Mouse (Mus musculus): ENCODE measurements around the gene Ptpro. TPM values are rescaled to one million over a fixed set of nuclear protein-coding genes. Genes with fewer than 3 reads are reported as not detected.

The Ptpro gene
- polyA plus RNA-seq, 1 experiment from 2014 or later: 1.8 TPM

GRCm38 (mm10) chr6:137493211-137494135 is 241.4 kb downstream of the Ptpro start:
- no peak for ATAC-seq (ENCODE audit: low FRiP score, low read depth)
- Histone ChIP-seq H3K27ac (no peak overlapping the region), H3K4me3 (no peak overlapping the region), H3K9ac (no peak overlapping the region), H3K9me3 (no peaks in the 10 kb centered on the region), H3K27me3 (no peaks in the 10 kb centered on the region), H3K4me2 (replicated peaks) (no peak overlapping the region), H3K36me3 (peaks cover 10% of the 10 kb centered on the region), H3K4me1 (no peaks in the 10 kb centered on the region)
- 83% methylated on average over 17 of the region's 17 CpGs for WGBS

GRCm38 (mm10) chr6:137494136-137494475 is 242.0 kb downstream of the Ptpro start:
- Histone ChIP-seq H3K4me2 (replicated peaks) (no peak overlapping the region), H3K27me3 (no peaks in the 10 kb centered on the region), H3K36me3 (peaks cover 10% of the 10 kb centered on the region), H3K27ac (no peak overlapping the region), H3K4me3 (no peak overlapping the region), H3K9me3 (no peaks in the 10 kb centered on the region), H3K9ac (no peak overlapping the region), H3K4me1 (no peaks in the 10 kb centered on the region)
- no peak for ATAC-seq (ENCODE audit: low FRiP score, low read depth)

DNA sequence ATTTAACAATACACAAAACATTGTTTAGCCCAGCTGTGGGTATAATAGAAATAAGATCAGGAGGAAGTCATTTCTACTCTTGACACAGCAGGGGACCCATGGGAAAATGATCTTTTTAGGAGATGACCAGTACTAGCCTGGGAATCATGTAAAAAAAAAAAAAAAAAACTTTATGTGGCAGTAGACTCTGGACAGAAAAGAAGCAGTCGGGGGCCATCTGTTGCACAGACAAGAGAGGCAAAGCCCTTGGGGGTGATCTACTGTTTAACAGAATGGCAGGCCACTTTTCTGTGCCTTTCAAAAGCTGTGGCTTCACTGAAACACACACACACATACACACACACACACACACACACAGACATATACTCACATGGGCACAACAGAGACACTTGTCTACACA is 242.7 kb downstream of the Ptpro start:
- no peak overlapping the region for H3K4me3 ChIP-seq
- H3K27me3 ChIP-seq: no peaks in the 10 kb centered on the region
- H3K9me3 ChIP-seq: no peaks in the 10 kb centered on the region
- H3K27ac ChIP-seq: no peak overlapping the region
- no peak overlapping the region for H3K4me2 ChIP-seq (replicated peaks)
- 53% methylated on average over 1 of the region's 1 CpGs for WGBS
- no peak overlapping the region for H3K9ac ChIP-seq
- H3K36me3 ChIP-seq: peaks cover 5% of the 10 kb centered on the region; the same call in 1 of the 2 replicates
- no peak for ATAC-seq (ENCODE audit: low FRiP score, low read depth)
- H3K4me1 ChIP-seq: no peaks in the 10 kb centered on the region

DNA sequence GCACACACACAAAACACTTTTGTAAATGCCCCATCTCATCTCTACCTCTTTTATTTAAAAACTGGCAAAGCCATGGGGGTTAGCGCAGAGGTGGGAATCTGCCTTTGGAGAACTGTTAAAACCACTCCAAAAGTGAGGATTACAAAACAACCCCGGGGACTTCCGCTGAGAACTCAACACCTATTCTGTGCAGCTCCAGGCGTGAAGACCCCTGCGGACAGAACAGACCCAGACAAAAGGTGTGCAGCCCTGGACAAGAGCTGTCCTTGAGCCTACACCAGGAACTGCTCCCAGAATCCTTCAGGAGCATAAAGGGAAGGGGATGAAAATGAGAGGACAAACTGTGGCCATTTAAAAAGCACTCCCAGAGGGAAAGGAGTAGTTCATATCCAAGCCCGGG is 243.1 kb downstream of the Ptpro start:
- no peak for ATAC-seq (ENCODE audit: low FRiP score, low read depth)
- Histone ChIP-seq H3K27ac (no peak overlapping the region), H3K4me2 (replicated peaks) (no peak overlapping the region), H3K4me3 (no peak overlapping the region), H3K9ac (no peak overlapping the region), H3K4me1 (no peaks in the 10 kb centered on the region), H3K36me3 (peaks cover 5% of the 10 kb centered on the region; the same call in 1 of the 2 replicates), H3K27me3 (no peaks in the 10 kb centered on the region), H3K9me3 (no peaks in the 10 kb centered on the region)
- 80% methylated on average over 6 of the region's 6 CpGs for WGBS

DNA sequence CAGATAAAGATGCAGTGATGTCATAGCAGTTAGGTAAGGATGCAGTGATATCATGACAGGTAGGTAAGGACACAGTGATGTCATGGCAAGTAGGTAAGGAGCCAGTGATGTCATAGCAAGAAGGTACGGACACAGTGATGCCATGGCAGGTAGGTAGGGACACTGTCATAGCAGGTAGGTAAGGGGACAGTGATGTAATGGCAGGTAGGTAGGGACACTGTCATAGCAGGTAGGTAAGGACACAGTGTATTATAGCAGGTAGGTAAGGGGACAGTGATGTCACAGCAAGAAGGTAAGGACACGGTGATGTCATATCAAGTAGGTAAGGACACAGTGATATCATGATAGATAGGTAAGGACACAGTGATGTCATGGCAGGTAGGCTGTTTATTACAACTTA is 244.4 kb downstream of the Ptpro start:
- Histone ChIP-seq H3K36me3 (0 out of 2 replicates have a peak, but pooled peaks cover 5% of the 10 kb centered on the region), H3K4me2 (replicated peaks) (no peak overlapping the region), H3K4me1 (no peaks in the 10 kb centered on the region), H3K4me3 (no peak overlapping the region), H3K27me3 (no peaks in the 10 kb centered on the region), H3K27ac (no peak overlapping the region), H3K9me3 (no peaks in the 10 kb centered on the region), H3K9ac (no peak overlapping the region)
- WGBS: 98% methylated on average over 2 of the region's 2 CpGs
- no peak for ATAC-seq (ENCODE audit: low FRiP score, low read depth)

- 0 out of 2 replicates have a peak, but pooled peaks cover 5% of the 10 kb centered on the region for H3K36me3 ChIP-seq
- no peaks in the 10 kb centered on the region for H3K27me3 ChIP-seq
- H3K4me3 ChIP-seq: no peak overlapping the region
- no peaks in the 10 kb centered on the region for H3K4me1 ChIP-seq
- no peak overlapping the region for H3K27ac ChIP-seq
- H3K9ac ChIP-seq: no peak overlapping the region
- WGBS: 86% methylated on average over 8 of the region's 8 CpGs
- no peak overlapping the region for H3K4me2 ChIP-seq (replicated peaks)
- no peaks in the 10 kb centered on the region for H3K9me3 ChIP-seq
- ATAC-seq (ENCODE audit: low FRiP score, low read depth): no peak
Measured at GRCm38 (mm10) chr6:137497208-137497835, 245.2 kb downstream of the Ptpro start.

DNA sequence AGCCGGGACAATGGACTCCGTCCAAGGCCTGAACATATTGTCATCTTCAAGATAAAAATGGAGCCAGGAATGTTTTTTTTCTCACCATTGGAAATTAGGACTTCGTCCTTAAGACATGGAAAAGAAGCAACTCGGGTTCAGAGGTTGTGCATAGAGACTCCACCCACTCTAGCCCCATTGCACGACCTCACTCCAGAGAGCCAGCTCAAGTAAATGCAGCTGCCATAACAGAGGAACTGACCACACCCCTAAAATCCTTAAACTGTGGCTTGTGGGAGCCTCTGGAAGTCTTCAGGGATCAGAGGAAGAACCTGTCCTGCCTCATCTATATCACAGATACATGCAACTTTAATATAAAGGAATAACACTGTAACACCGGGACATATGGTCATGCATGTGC is 246.7 kb downstream of the Ptpro start:
- no peak overlapping the region for H3K9ac ChIP-seq
- no peak overlapping the region for H3K27ac ChIP-seq
- no peak for ATAC-seq (ENCODE audit: low FRiP score, low read depth)
- H3K27me3 ChIP-seq: no peaks in the 10 kb centered on the region
- 77% methylated on average over 6 of the region's 6 CpGs for WGBS
- no peak overlapping the region for H3K4me2 ChIP-seq (replicated peaks)
- H3K4me1 ChIP-seq: no peaks in the 10 kb centered on the region
- no peak overlapping the region for H3K4me3 ChIP-seq
- H3K36me3 ChIP-seq: 0 out of 2 replicates have a peak, but pooled peaks cover 5% of the 10 kb centered on the region
- no peaks in the 10 kb centered on the region for H3K9me3 ChIP-seq

DNA sequence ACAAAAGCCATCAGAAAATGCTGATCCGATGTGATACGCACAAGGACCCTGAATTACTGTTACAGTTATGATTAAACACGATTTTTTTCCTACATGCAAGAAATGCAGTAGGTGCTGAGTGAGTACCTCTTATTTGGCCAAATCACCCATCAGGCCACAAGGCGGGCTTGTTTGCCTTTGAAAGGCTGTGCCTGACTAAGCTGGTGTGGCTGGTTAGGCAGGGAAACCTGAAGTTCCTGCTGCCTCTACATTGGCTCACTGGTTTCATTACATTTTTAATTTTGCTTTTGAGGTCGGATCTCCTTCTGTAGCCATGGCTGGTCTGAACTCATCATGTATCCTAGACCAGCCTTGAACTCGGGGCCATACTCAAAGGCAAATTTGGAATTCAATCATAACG is 250.9 kb downstream of the Ptpro start:
- 88% methylated on average over 7 of the region's 7 CpGs for WGBS
- Histone ChIP-seq H3K9ac (no peak overlapping the region), H3K4me3 (no peak overlapping the region)

GRCm38 (mm10) chr6:137503462-137503861 is 251.3 kb downstream of the Ptpro start:
- no peak overlapping the region for H3K27ac ChIP-seq

More for the DNA sequence above, 250.9 kb downstream of the Ptpro start:
- peaks cover 2% of the 10 kb centered on the region for H3K36me3 ChIP-seq
- H3K4me2 ChIP-seq (replicated peaks): no peak overlapping the region
- no peak overlapping the region for H3K27ac ChIP-seq
- ATAC-seq (ENCODE audit: low FRiP score, low read depth): no peak
- H3K4me1 ChIP-seq: no peaks in the 10 kb centered on the region
- H3K9me3 ChIP-seq: no peaks in the 10 kb centered on the region
- H3K27me3 ChIP-seq: no peaks in the 10 kb centered on the region

GRCm38 (mm10) chr6:137504052-137504451 is 251.9 kb downstream of the Ptpro start:
- H3K4me2 ChIP-seq (replicated peaks): no peak overlapping the region
- WGBS: 53% methylated on average over 1 of the region's 1 CpGs

More at GRCm38 (mm10) chr6:137503462-137503861, 251.3 kb downstream of the Ptpro start:
- WGBS: 88% methylated on average over 8 of the region's 8 CpGs
- H3K36me3 ChIP-seq: peaks cover 4% of the 10 kb centered on the region
- H3K9me3 ChIP-seq: no peaks in the 10 kb centered on the region
- peak; percentile 24; the same call in 1 of the 2 replicates for ATAC-seq (ENCODE audit: low FRiP score, low read depth)
- H3K4me1 ChIP-seq: no peaks in the 10 kb centered on the region
- no peaks in the 10 kb centered on the region for H3K27me3 ChIP-seq
- no peak overlapping the region for H3K4me2 ChIP-seq (replicated peaks)
- no peak overlapping the region for H3K9ac ChIP-seq
- no peak overlapping the region for H3K4me3 ChIP-seq

DNA sequence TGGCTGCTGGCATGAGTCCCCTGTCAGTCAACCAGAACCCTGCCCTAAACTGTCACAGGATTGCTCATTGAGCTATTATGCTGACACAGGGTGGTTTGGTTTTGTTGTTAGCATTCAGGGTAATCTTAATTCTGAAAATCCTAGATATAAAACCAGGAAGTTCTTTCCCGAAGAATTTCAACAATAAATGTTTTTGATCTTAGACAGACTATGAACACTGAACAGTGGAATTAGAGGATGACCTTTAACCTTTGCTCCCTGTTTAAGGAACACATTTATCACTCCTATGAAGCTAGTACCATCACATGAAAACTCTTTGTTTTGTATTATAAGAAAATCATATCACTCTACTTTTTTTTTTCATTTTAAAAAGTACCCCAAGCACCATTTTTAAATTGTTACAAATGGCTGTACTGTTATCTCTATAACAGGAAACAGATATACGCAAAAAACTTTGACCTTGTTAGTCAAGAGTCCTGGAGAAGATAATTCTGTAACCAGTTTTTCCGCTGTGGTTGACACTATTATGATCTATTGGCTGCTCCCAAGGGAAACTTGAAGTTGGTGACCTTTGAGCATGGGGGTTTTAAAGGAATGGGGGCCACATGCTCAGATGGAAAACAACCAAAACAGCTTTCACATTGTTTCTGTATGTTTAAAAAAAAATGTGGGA is 253.6 kb downstream of the Ptpro start:
- H3K4me2 ChIP-seq (replicated peaks): no peak overlapping the region
- H3K9me3 ChIP-seq: no peaks in the 10 kb centered on the region
- H3K4me1 ChIP-seq: no peaks in the 10 kb centered on the region
- H3K27me3 ChIP-seq: no peaks in the 10 kb centered on the region
- H3K4me3 ChIP-seq: no peak overlapping the region
- no peak overlapping the region for H3K9ac ChIP-seq
- no peak for ATAC-seq (ENCODE audit: low FRiP score, low read depth)
- H3K27ac ChIP-seq: no peak overlapping the region
- WGBS: 85% methylated on average over 3 of the region's 3 CpGs
- H3K36me3 ChIP-seq: peaks cover 14% of the 10 kb centered on the region

More at GRCm38 (mm10) chr6:137504052-137504451, 251.9 kb downstream of the Ptpro start:
- Histone ChIP-seq H3K27me3 (no peaks in the 10 kb centered on the region), H3K27ac (no peak overlapping the region), H3K4me1 (no peaks in the 10 kb centered on the region), H3K4me3 (no peak overlapping the region), H3K9me3 (no peaks in the 10 kb centered on the region), H3K36me3 (peaks cover 10% of the 10 kb centered on the region), H3K9ac (no peak overlapping the region)
- no peak for ATAC-seq (ENCODE audit: low FRiP score, low read depth)

- WGBS: 91% methylated on average over 7 of the region's 7 CpGs
- H3K9ac ChIP-seq: no peak overlapping the region
- H3K36me3 ChIP-seq: peaks cover 14% of the 10 kb centered on the region
- H3K27ac ChIP-seq: no peak overlapping the region
- ATAC-seq (ENCODE audit: low FRiP score, low read depth): no peak
- no peak overlapping the region for H3K4me3 ChIP-seq
- H3K4me2 ChIP-seq (replicated peaks): no peak overlapping the region
- no peaks in the 10 kb centered on the region for H3K27me3 ChIP-seq
- no peaks in the 10 kb centered on the region for H3K4me1 ChIP-seq
- H3K9me3 ChIP-seq: no peaks in the 10 kb centered on the region
Measured at GRCm38 (mm10) chr6:137506563-137506962, 254.4 kb downstream of the Ptpro start.
